Mouse (Mus musculus) lung, postnatal 0 days (tissue): ENCODE measurements around the gene Ntrk2.

Source experiments
- CTCF ChIP-seq: IDR thresholded peaks from 2 replicates; pipeline ENCODE4 v1.5.1; 2016; ENCODE audit warnings: antibody characterized with exemption, mild to moderate bottlenecking
- EP300 ChIP-seq: IDR thresholded peaks from 2 replicates; pipeline ENCODE4 v1.6.1; 2016; ENCODE audit warnings: antibody characterized with exemption, mild to moderate bottlenecking, control low read depth

- TF ChIP-seq EP300 (no peak), CTCF (no peak)
Observed at GRCm38 (mm10) chr13:59179986-59180385, 373.6 kb downstream of the Ntrk2 start.
